Mouse (Mus musculus) embryonic facial prominence, embryonic 15.5 days (tissue): Measurements from ENCODE around the gene Nckap1. TPM values are rescaled to one million over a fixed set of nuclear protein-coding genes. Genes with fewer than 3 reads are reported as not detected.

ENCODE experiments used
- ATAC-seq: fragments of 200-750 bp; cut with Nextera tagmentation; 2 replicates; pipeline ENCODE4 v1.8.0; 2017; ENCODE audit warnings: low read depth, moderate TSS enrichment; ENCODE audit not compliant: insufficient number of reproducible peaks, low FRiP score, low TSS enrichment
- H3K27ac ChIP-seq: fragments of 300-500 bp; sonication (generic); replicated peaks from 2 replicates; pipeline ENCODE4 v1.5.1; 2015; ENCODE audit warnings: mild to moderate bottlenecking, inconsistent platforms
- H3K27me3 ChIP-seq: fragments of 300-500 bp; sonication (generic); 2 replicates; pipeline ENCODE4 v1.6.1; 2015; ENCODE audit warnings: inconsistent platforms
- H3K36me3 ChIP-seq: fragments of 300-500 bp; sonication (generic); 2 replicates; pipeline ENCODE4 v1.6.1; 2015; ENCODE audit warnings: mild to moderate bottlenecking, inconsistent platforms
- H3K4me1 ChIP-seq: fragments of 300-500 bp; sonication (generic); 2 replicates; pipeline ENCODE4 v1.6.1; 2015; ENCODE audit warnings: inconsistent platforms
- H3K4me2 ChIP-seq: fragments of 300-500 bp; sonication (generic); replicated peaks from 2 replicates; pipeline ENCODE4 v1.6.1; 2015; ENCODE audit warnings: mild to moderate bottlenecking, inconsistent platforms
- H3K4me3 ChIP-seq: fragments of 300-500 bp; sonication (generic); replicated peaks from 2 replicates; pipeline ENCODE4 v1.5.1; 2015; ENCODE audit warnings: mild to moderate bottlenecking, inconsistent platforms
- H3K9ac ChIP-seq: fragments of 300-500 bp; sonication (generic); 2 replicates; pipeline ENCODE4 v1.6.1; 2015; ENCODE audit warnings: inconsistent platforms
- H3K9me3 ChIP-seq: fragments of 300-500 bp; sonication (generic); replicated peaks from 2 replicates; pipeline ENCODE4 v1.6.1; 2016; ENCODE audit warnings: inconsistent platforms
- WGBS: fragments of 180-500 bp; shearing (Covaris S2); methylation state at CpG from one replicate; pipeline ENCODE4 v1.1.7; 2015; 5-methylcytosine and 5-hydroxymethylcytosine counted together
- microRNA counts: library from miRNA; unstranded; fragments of <30 nt; microRNA quantifications from one replicate; lab custom pipeline; 2016
- microRNA-seq: library from miRNA; unstranded; fragments of <30 nt; microRNA quantifications from one replicate; pipeline ENCODE4, GENCODE M21; 2016; ENCODE audit warnings: borderline number of aligned reads
- polyA plus RNA-seq: library from polyadenylated mRNA; unstranded; fragments of >200 nt; fragmentation: Nextera tagmentation; extraction: Ambion mirVana; gene quantifications from 2 replicates; pipeline ENCODE4 v1.2.1, GENCODE M21; 2015

Gene Nckap1
- polyA plus RNA-seq, 1 experiment from 2014 or later: 68.9 TPM

GRCm38 (mm10) chr2:80484951-80485350 lies 96.2 kb downstream of the Nckap1 start:
- H3K4me2 ChIP-seq: no peak overlapping the region
- H3K27me3 ChIP-seq: no peaks in the 10 kb centered on the region
- no peaks in the 10 kb centered on the region for H3K4me1 ChIP-seq
- H3K36me3 ChIP-seq: no peaks in the 10 kb centered on the region
- H3K4me3 ChIP-seq: no peak overlapping the region
- H3K9me3 ChIP-seq: no peaks in the 10 kb centered on the region
- no peak overlapping the region for H3K27ac ChIP-seq
- ATAC-seq: no peak
- 94% methylated on average over 5 of the region's 5 CpGs for WGBS
- no peak overlapping the region for H3K9ac ChIP-seq

GRCm38 (mm10) chr2:80475831-80476230 lies 105.3 kb downstream of the Nckap1 start:
- H3K27ac ChIP-seq: no peak overlapping the region
- 49% methylated on average over 1 of the region's 1 CpGs for WGBS
- no peak overlapping the region for H3K4me3 ChIP-seq
- no peaks in the 10 kb centered on the region for H3K36me3 ChIP-seq
- no peak overlapping the region for H3K9ac ChIP-seq
- H3K4me2 ChIP-seq: no peak overlapping the region
- no peaks in the 10 kb centered on the region for H3K9me3 ChIP-seq
- ATAC-seq: no peak
- H3K27me3 ChIP-seq: no peaks in the 10 kb centered on the region
- no peaks in the 10 kb centered on the region for H3K4me1 ChIP-seq

- no peaks in the 10 kb centered on the region for H3K9me3 ChIP-seq
- H3K4me2 ChIP-seq: no peak overlapping the region
- H3K9ac ChIP-seq: no peak overlapping the region
- WGBS: 75% methylated on average over 5 of the region's 5 CpGs
- no peak for ATAC-seq
- no peaks in the 10 kb centered on the region for H3K27me3 ChIP-seq
- no peak overlapping the region for H3K27ac ChIP-seq
- H3K4me3 ChIP-seq: no peak overlapping the region
- H3K4me1 ChIP-seq: no peaks in the 10 kb centered on the region
- H3K36me3 ChIP-seq: no peaks in the 10 kb centered on the region
Measured at GRCm38 (mm10) chr2:80474247-80474796, 106.9 kb downstream of the Nckap1 start.

GRCm38 (mm10) chr2:80465991-80466821 lies 115.0 kb downstream of the Nckap1 start:
- Histone ChIP-seq H3K27me3 (no peaks in the 10 kb centered on the region), H3K36me3 (no peaks in the 10 kb centered on the region), H3K4me2 (no peak overlapping the region), H3K4me1 (no peaks in the 10 kb centered on the region), H3K9ac (no peak overlapping the region), H3K4me3 (no peak overlapping the region), H3K9me3 (no peaks in the 10 kb centered on the region), H3K27ac (no peak overlapping the region)
- 0 out of 2 replicates have a peak, but pooled peaks have one; percentile 39 for ATAC-seq
- 49% methylated on average over 16 of the region's 16 CpGs for WGBS

- no peaks in the 10 kb centered on the region for H3K27me3 ChIP-seq
- H3K9me3 ChIP-seq: no peaks in the 10 kb centered on the region
- no peak for ATAC-seq
- H3K4me1 ChIP-seq: no peaks in the 10 kb centered on the region
- H3K4me3 ChIP-seq: no peak overlapping the region
- no peaks in the 10 kb centered on the region for H3K36me3 ChIP-seq
- no peak overlapping the region for H3K4me2 ChIP-seq
- 72% methylated on average over 8 of the region's 8 CpGs for WGBS
- H3K9ac ChIP-seq: no peak overlapping the region
- no peak overlapping the region for H3K27ac ChIP-seq
Measured at GRCm38 (mm10) chr2:80461827-80462226, 119.4 kb downstream of the Nckap1 start.

MicroRNAs within 50 kb of the gene (microRNA counts, 519-probe panel; counts per million panel counts)
- microRNA mmu-miR-684 (lab: Ali Mortazavi, UCI): 2,042 counts per million, percentile 41 among the panel's probes with 10 or more counts

Small RNAs within 50 kb of the gene (microRNA-seq; reads per million reads assigned to microRNA genes)
- gene Mir684-1: not detected

Other genes starting within 250 kb of the Nckap1 start
- 16.9 and 20.4 TPM in 2 replicates for gene Frzb, start 133.8 kb downstream of the Nckap1 start, polyA plus RNA-seq
- 17.0 and 17.7 TPM in 2 replicates for gene Dusp19, start 35.7 kb upstream of the Nckap1 start, polyA plus RNA-seq
- gene Nup35, start 35.9 kb upstream of the Nckap1 start, polyA plus RNA-seq: 41.1 and 42.4 TPM in 2 replicates